In genomic region chr10:128281682-128282081, GRCm38 (mm10) we compare ENCODE assay signal across 28 mouse cellular contexts. TPM values are rescaled to one million over a fixed set of nuclear protein-coding genes. Genes with fewer than 3 reads are reported as not detected.
"Had no signal": no experiment of that assay in that cellular context is flagged by ENCODE, and none has a peak within 500 bp of the region (broad histone marks: within the 10 kb centered on the region; RNA-seq: fewer than 3 reads in every experiment).

No protein-coding gene starts in this region.

- H3K4me2 ChIP-seq: liver, embryonic 13.5 days; lung, embryonic 14.5 days; midbrain, embryonic 13.5 days; neural tube, embryonic 13.5 days had no signal

- DNase-seq: layer of hippocampus, postnatal 36 days; liver, embryonic 13.5 days; liver, postnatal 0 days; lung, embryonic 14.5 days; lung, postnatal 10 days; lung, postnatal 36 days; retina, postnatal 1 day; right cerebral cortex, postnatal 25 days; thymus, adult 2 months; thymus, postnatal 14 days; thymus, postnatal 4 days had no signal

- H3K27ac ChIP-seq: kidney, postnatal 0 days; layer of hippocampus, adult 2 months; left cerebral cortex, adult 2 months; liver, embryonic 13.5 days; midbrain, embryonic 10.5 days; midbrain, embryonic 13.5 days; neural tube, embryonic 13.5 days had no signal

- H3K9me3 ChIP-seq: liver, embryonic 13.5 days; megakaryocyte, embryonic 14.5 days; midbrain, embryonic 10.5 days; midbrain, embryonic 13.5 days; neural tube, embryonic 13.5 days had no signal

- H3K4me3 ChIP-seq: layer of hippocampus, adult 2 months; left cerebral cortex, adult 2 months; liver, embryonic 13.5 days; megakaryocyte, embryonic 14.5 days; midbrain, embryonic 10.5 days; midbrain, embryonic 13.5 days; myocyte; neural tube, embryonic 13.5 days had no signal

- H3K9ac ChIP-seq: liver, embryonic 13.5 days; liver, postnatal 0 days; lung, embryonic 14.5 days; midbrain, embryonic 13.5 days; neural tube, embryonic 13.5 days had no signal

- H3K4me1 ChIP-seq: liver, embryonic 13.5 days; midbrain, embryonic 10.5 days; midbrain, embryonic 13.5 days; neural tube, embryonic 13.5 days had no signal

- ATAC-seq: liver, postnatal 0 days; midbrain, embryonic 13.5 days; midbrain, embryonic 16.5 days had no signal

- H3K27me3 ChIP-seq: liver, embryonic 13.5 days; megakaryocyte, embryonic 14.5 days; midbrain, embryonic 13.5 days; neural tube, embryonic 13.5 days had no signal

RNA-seq across cellular contexts. Expression of gene Apof, which starts 13.2 kb away (rescaled TPM):
- total RNA-seq: layer of hippocampus, adult 2 months; layer of hippocampus, postnatal 10 days; layer of hippocampus, postnatal 36 days; left cerebral cortex, adult 2 months; left cerebral cortex, postnatal 10 days; left cerebral cortex, postnatal 36 days; monocyte, adult 5-6 weeks had no signal
- polyA plus RNA-seq: kidney, embryonic 14.5 days; limb, embryonic 11.5 days; lung, embryonic 14.5 days; midbrain, embryonic 10.5 days; midbrain, embryonic 13.5 days; midbrain, embryonic 16.5 days; myocyte; neural tube, embryonic 13.5 days had no signal

RNA-seq across cellular contexts. Expression of gene Il23a, which starts 16.9 kb away (rescaled TPM):
- total RNA-seq: left cerebral cortex, adult 2 months; monocyte, adult 5-6 weeks; neutrophil, adult 5-6 weeks had no signal
- polyA plus RNA-seq: limb, embryonic 11.5 days; liver, embryonic 13.5 days; liver, postnatal 0 days; midbrain, embryonic 10.5 days; spleen, adult 2 months had no signal

RNA-seq across cellular contexts. Expression of gene Apon, which starts 27.8 kb away (rescaled TPM):
- total RNA-seq: layer of hippocampus, adult 2 months; layer of hippocampus, postnatal 10 days; layer of hippocampus, postnatal 36 days; left cerebral cortex, adult 2 months; left cerebral cortex, postnatal 10 days; left cerebral cortex, postnatal 36 days; monocyte, adult 5-6 weeks had no signal
- polyA plus RNA-seq: midbrain, embryonic 16.5 days had no signal
